Mouse (Mus musculus) MEL (cell line): ENCODE data around the gene Slc22a5. TPM values are rescaled to one million over a fixed set of nuclear protein-coding genes. Genes with fewer than 3 reads are reported as not detected.
"Not testable (repeated sequence)": the region's sequence is repeated elsewhere in the genome, so short reads cannot be mapped to it uniquely, and the experiment has no call there.

ENCODE experiments used
- DNase-seq: peaks from one replicate; pipeline ENCODE4 v3.0.0; 2011; ENCODE audit warnings: low read depth, low spot score
- H3K27ac ChIP-seq: 2 replicates; pipeline ENCODE4 v1.5.1; 2012; ENCODE audit warnings: low read depth, mild to moderate bottlenecking, control low read depth, low read length, moderate library complexity; ENCODE audit not compliant: control insufficient read depth
- H3K27me3 ChIP-seq, 2 experiments: fragments of 150-350 bp in 1 of 2; sonication (generic) in 1 of 2; 2 replicates each; pipeline ENCODE4 v1.6.1; 2012; ENCODE audit warnings: low read length in 2 of 2, mild to moderate bottlenecking in 2 of 2, improper control_type of control experiment in 1 of 2, moderate library complexity in 1 of 2; ENCODE audit not compliant: insufficient read depth in 2 of 2, control insufficient read depth in 1 of 2
- H3K36me3 ChIP-seq, 2 experiments: 2 replicates each; pipeline ENCODE4 v1.6.1; 2012 to 2014; ENCODE audit warnings: low read length in 2 of 2, improper control_type of control experiment in 1 of 2, inconsistent platforms in 1 of 2, mild to moderate bottlenecking in 1 of 2; ENCODE audit not compliant: insufficient read depth in 2 of 2, control insufficient read depth in 1 of 2
- H3K4me1 ChIP-seq, 2 experiments: fragments of 150-350 bp in 1 of 2; sonication (generic) in 1 of 2; 2 replicates each; pipeline ENCODE4 v1.6.1; 2012; ENCODE audit warnings: low read length in 2 of 2, improper control_type of control experiment in 1 of 2, mild to moderate bottlenecking in 1 of 2; ENCODE audit not compliant: insufficient read depth in 2 of 2, control insufficient read depth in 1 of 2
- H3K4me3 ChIP-seq, 2 experiments: fragments of 150-350 bp in 1 of 2; sonication (generic) in 1 of 2; 2 replicates each; pipeline ENCODE4 v1.5.1; 2012; ENCODE audit warnings: low read depth in 2 of 2, low read length in 2 of 2, mild to moderate bottlenecking in 2 of 2, moderate library complexity in 2 of 2, control low read depth in 1 of 2, improper control_type of control experiment in 1 of 2; ENCODE audit not compliant: control insufficient read depth in 1 of 2, insufficient read depth in 1 of 2
- H3K79me2 ChIP-seq: 2 replicates; pipeline ENCODE4 v1.6.1; 2012; ENCODE audit warnings: mild to moderate bottlenecking, low read length, moderate library complexity; ENCODE audit not compliant: control insufficient read depth, poor library complexity, insufficient read depth
- H3K9ac ChIP-seq: 2 replicates; pipeline ENCODE4 v1.6.1; 2012; ENCODE audit warnings: low read depth, mild to moderate bottlenecking, control low read depth, low read length, moderate library complexity; ENCODE audit not compliant: control insufficient read depth, poor library complexity, severe bottlenecking
- H3K9me3 ChIP-seq: fragments of 150-350 bp; sonication (generic); replicated peaks from 2 replicates; pipeline ENCODE4 v1.6.1; 2012; ENCODE audit warnings: mild to moderate bottlenecking, low read length, improper control_type of control experiment, moderate library complexity; ENCODE audit not compliant: insufficient read depth
- BHLHE40 ChIP-seq: IDR thresholded peaks from 2 replicates; pipeline ENCODE4 v1.6.1; 2012; ENCODE audit warnings: low read depth, mild to moderate bottlenecking, inconsistent platforms, low read length, improper control_type of control experiment, borderline replicate concordance
- CTCF ChIP-seq, 3 experiments: IDR thresholded peaks in 2 of 3; conservative IDR thresholded peaks in 1 of 3; 2 replicates each; pipeline ENCODE4 v1.5.1; 2011 to 2012; ENCODE audit warnings: low read length in 3 of 3, low read depth in 2 of 3, mild to moderate bottlenecking in 2 of 3, improper control_type of control experiment in 1 of 3, inconsistent platforms in 1 of 3, mixed read lengths in 1 of 3, moderate library complexity in 1 of 3; ENCODE audit not compliant: control insufficient read depth in 1 of 3, insufficient read depth in 1 of 3, poor library complexity in 1 of 3, severe bottlenecking in 1 of 3
- ELF1 ChIP-seq: IDR thresholded peaks from 2 replicates; pipeline ENCODE4 v1.6.1; 2014; ENCODE audit warnings: low read depth, mild to moderate bottlenecking, inconsistent platforms, low read length, improper control_type of control experiment, moderate library complexity
- MAFK ChIP-seq: IDR thresholded peaks from 2 replicates; pipeline ENCODE4 v1.6.1; 2011; ENCODE audit warnings: low read depth, mild to moderate bottlenecking, low read length, improper control_type of control experiment, borderline replicate concordance
- MAZ ChIP-seq: IDR thresholded peaks from 2 replicates; pipeline ENCODE4 v1.6.1; 2012; ENCODE audit warnings: low read depth, mild to moderate bottlenecking, inconsistent platforms, low read length, improper control_type of control experiment
- NELFE ChIP-seq: IDR thresholded peaks from 2 replicates; pipeline ENCODE4 v1.6.1; 2011; ENCODE audit warnings: low read depth, low read length, improper control_type of control experiment
- POLR2A ChIP-seq, 2 experiments: IDR thresholded peaks; 2 replicates each; pipeline ENCODE4 v1.6.1; 2011 to 2012; ENCODE audit warnings: low read length in 2 of 2, mild to moderate bottlenecking in 2 of 2, control low read depth in 1 of 2, improper control_type of control experiment in 1 of 2, low read depth in 1 of 2, moderate library complexity in 1 of 2; ENCODE audit not compliant: control insufficient read depth in 1 of 2, insufficient read depth in 1 of 2, poor library complexity in 1 of 2
- POLR2AphosphoS2 ChIP-seq: IDR thresholded peaks from 2 replicates; pipeline ENCODE4 v1.6.1; 2011; ENCODE audit warnings: low read length, improper control_type of control experiment
- POLR2AphosphoS5 ChIP-seq: IDR thresholded peaks from 2 replicates; pipeline ENCODE4 v1.6.1; 2012; ENCODE audit warnings: low read depth, borderline replicate concordance, mild to moderate bottlenecking, inconsistent platforms, low read length, moderate library complexity, mixed read lengths
- RAD21 ChIP-seq: IDR thresholded peaks from 2 replicates; pipeline ENCODE4 v1.6.1; 2011; ENCODE audit warnings: mild to moderate bottlenecking, low read depth, low read length, improper control_type of control experiment
- SMC3 ChIP-seq: IDR thresholded peaks from 2 replicates; pipeline ENCODE4 v1.6.1; 2011; ENCODE audit warnings: low read depth, low read length, improper control_type of control experiment
- ZC3H11A ChIP-seq: IDR thresholded peaks from 2 replicates; pipeline ENCODE4 v1.6.1; 2012; ENCODE audit warnings: low read depth, mild to moderate bottlenecking, inconsistent platforms, low read length, improper control_type of control experiment
- polyA plus RNA-seq, 2 experiments: library from polyadenylated mRNA; stranded (reverse) in 1 of 2; unstranded in 1 of 2; fragments of >175 nt in 1 of 2; fragments of >200 nt in 1 of 2; gene quantifications; 2 replicates each; pipeline versions ENCODE4 v1.2.1 to v1.2.4; 2012; ENCODE audit warnings: low replicate concordance in 2 of 2, low read depth in 1 of 2; ENCODE audit not compliant: insufficient read length in 2 of 2, insufficient read depth in 1 of 2, missing spikeins in 1 of 2
- total RNA-seq: library from RNA; depleted of rRNA; stranded (reverse); fragments of 300-350 nt; gene quantifications from 2 replicates; pipeline ENCODE4 v1.2.3, GENCODE M21; 2012

The Slc22a5 gene
- total and polyA plus RNA-seq, 3 experiments = 11.8 to 12.5 TPM; not detected in 1

- TF ChIP-seq SMC3 = no peak
- TF ChIP-seq ELF1 = peak; percentile 89
- TF ChIP-seq POLR2A (IDR thresholded peaks at IDR 0.05; ENCODE audit: control insufficient read depth in 1 of 2, insufficient read depth in 1 of 2, low read depth in 1 of 2, low read length in 2 of 2, poor library complexity in 1 of 2) = peak; percentile 71 to 91
- TF ChIP-seq POLR2AphosphoS5 = no peak; the same call in 1 of the 2 replicates
- TF ChIP-seq MAFK = no peak
Measured at GRCm38 (mm10) chr11:53891505-53892451, at the start of gene Slc22a5 (continued).

- H3K4me3 ChIP-seq, DNase-seq, H3K4me1 ChIP-seq, H3K9me3 ChIP-seq, H3K9ac ChIP-seq, H3K27ac ChIP-seq, H3K36me3 ChIP-seq, H3K79me2 ChIP-seq, H3K27me3 ChIP-seq: not testable (repeated sequence)
Measured at GRCm38 (mm10) chr11:53931944-53932318, 40.5 kb upstream of the Slc22a5 start.

GRCm38 (mm10) chr11:53931091-53931943 lies 39.9 kb upstream of the Slc22a5 start:
- Histone ChIP-seq H3K4me3 (no peak overlapping the region), H3K36me3 (no peaks in the 10 kb centered on the region), H3K79me2 (no peaks in the 10 kb centered on the region), H3K27ac (no peak overlapping the region), H3K9me3 (no peaks in the 10 kb centered on the region), H3K27me3 (peaks cover 0 to 6% of the 10 kb centered on the region in 2 experiments; a peak in 3 of 4 replicates), H3K4me1 (peaks cover 2 to 4% of the 10 kb centered on the region in 2 experiments; a peak in 3 of 4 replicates)
- peak; percentile 80 for DNase-seq
- TF ChIP-seq ZC3H11A = peak; percentile 73
- peak; percentile 87 for TF ChIP-seq RAD21
- TF ChIP-seq NELFE = no peak
- TF ChIP-seq MAZ = peak; percentile 81; the same call in 1 of the 2 replicates
- TF ChIP-seq SMC3 = peak; percentile 88
- 0 out of 2 replicates have a peak, but pooled peaks have one; percentile 7 for TF ChIP-seq BHLHE40
- TF ChIP-seq POLR2AphosphoS2 = no peak
- peak; percentile 61 to 92 (median 80) for TF ChIP-seq CTCF (IDR thresholded peaks at IDR 0.05 in 2 of 3, conservative IDR thresholded peaks at IDR 0.05 in 1 of 3; ENCODE audit: control insufficient read depth in 1 of 3, insufficient read depth in 1 of 3, low read depth in 2 of 3, low read length in 3 of 3, poor library complexity in 1 of 3, severe bottlenecking in 1 of 3)
- TF ChIP-seq, all 39 proteins: peak for 6
- H3K9ac ChIP-seq = no peak overlapping the region
